Mouse (Mus musculus) spleen, postnatal 36 days (tissue): ENCODE data around the gene Sphk1.

Experiments
- DNase-seq, 2 experiments: peaks; one replicate each; pipeline ENCODE4 v3.0.0; 2022; ENCODE audit warnings: low spot score in 2 of 2, mixed read lengths in 1 of 2

The Sphk1 gene

DNA sequence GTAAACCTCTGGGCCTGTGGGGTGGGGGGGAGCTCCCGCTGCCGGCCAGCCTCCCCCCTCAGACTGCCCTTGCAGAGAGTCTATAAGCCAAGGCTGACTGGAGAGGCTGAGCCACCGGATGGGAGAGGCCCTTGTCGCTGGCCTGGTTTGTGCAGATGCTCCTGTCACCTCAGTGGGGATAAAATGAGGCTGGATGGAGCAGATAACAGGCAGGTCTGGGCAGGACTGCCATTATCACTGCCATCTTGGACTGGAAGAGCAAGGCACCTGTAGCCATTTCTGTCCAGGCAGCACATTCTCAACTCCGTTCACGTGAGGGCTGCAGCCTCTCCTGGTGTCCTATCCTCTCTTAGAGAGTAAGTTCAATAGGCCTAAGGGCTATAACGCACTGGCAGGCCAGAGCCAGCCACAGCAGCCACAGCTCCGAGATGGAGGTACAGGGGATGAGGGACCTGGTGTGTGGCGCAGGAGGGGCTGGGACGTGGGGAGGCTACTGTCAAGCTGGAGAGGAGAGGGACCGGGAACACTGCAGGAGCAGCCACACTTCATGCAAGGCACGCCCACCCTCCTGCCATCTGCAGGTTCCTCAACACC lies 7.5 kb downstream of the Sphk1 start:
- no peak for DNase-seq

DNA sequence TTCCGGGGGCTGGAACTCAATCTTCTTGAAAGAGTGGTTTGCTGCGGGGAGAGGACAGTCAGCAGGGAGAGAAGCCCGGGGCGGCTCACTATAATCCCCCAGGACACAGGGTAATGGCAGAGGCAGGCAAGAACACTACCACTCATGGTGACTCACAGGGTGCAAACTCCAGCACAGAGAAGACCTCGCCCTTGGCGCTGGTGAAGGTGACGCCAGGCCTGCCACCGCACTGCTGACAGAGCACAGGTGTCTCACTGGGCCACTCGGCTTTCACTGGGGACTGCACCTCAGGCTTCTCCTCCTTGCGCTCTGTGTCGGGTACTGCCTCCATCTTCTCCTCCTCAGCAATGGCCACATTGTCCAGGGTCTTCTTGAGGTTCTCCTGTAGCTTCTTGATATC lies 10.5 kb downstream of the Sphk1 start:
- no peak for DNase-seq

DNA sequence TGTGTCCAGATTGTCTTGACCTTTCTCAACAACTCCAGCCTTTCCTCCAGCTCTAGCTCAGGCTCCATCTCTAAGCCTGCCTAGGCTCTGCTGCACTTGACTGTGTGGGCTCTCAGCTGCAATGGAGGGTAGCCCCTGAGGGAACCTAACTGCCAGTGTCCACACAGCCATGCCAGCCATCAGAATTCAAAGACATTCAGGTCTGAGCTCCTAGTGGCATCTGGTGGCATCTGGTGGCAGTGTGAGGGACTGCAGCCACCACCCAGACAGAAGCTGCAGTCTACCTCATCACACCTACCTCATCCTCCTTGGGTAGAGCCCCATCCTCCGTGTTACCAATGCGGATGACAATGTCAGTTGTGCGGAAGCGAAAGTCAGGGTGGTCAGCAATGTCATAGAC lies 12.4 kb downstream of the Sphk1 start:
- no peak for DNase-seq

DNA sequence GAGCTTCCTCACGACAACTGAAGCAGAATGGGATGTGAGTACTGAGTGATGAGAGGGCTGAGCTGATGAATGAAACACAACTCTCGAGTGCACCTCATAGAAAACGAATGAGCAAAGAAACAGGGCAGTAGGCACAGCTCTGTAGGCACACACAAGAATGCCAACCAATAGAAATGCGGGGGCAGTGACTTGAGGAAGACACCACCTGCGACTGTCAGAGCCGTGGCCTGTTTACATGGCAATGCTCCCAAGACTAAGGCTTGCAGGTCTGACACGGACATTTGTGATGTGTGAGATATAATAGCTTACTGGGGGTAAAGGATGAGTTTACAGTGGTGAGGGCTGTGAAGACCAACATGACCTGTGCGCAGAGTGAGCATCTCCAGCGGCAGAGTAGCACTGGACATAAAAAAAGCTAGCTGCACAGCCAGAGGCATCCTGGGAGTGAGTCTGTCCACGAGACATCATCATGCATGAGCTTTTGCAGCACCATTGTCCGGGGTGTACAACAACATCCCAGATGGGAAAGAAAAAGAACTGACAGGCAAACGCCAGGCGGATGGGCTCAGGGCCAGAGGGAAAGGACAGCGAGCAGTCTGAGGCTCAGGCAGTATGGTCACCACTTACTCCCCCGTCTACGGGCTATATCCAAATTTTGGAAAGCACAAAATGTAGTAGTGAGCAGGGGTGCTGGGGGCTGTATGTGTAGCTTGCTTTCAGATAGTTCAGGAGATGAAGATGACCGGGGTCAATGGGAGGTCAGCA lies 16.8 kb downstream of the Sphk1 start:
- DNase-seq = no peak

DNA sequence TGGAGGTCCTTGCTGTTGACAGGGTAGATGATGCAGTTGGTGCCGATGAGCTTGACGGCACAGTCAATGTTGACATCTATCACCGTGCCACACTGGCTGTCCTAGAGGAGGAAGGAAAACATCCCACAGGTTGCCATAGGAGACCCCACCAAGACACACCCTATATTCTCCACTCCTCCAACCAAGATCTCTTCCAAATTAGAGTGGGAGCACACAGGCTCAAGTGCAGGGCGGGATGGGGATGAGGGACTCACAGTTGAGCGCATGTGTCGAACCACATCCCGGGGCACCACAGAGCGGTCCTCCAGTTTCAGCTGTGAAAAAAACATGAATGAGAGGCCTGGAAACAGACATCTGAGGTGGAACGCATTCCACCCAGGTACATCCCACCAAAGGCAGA lies 18.1 kb downstream of the Sphk1 start:
- DNase-seq = no peak

DNA sequence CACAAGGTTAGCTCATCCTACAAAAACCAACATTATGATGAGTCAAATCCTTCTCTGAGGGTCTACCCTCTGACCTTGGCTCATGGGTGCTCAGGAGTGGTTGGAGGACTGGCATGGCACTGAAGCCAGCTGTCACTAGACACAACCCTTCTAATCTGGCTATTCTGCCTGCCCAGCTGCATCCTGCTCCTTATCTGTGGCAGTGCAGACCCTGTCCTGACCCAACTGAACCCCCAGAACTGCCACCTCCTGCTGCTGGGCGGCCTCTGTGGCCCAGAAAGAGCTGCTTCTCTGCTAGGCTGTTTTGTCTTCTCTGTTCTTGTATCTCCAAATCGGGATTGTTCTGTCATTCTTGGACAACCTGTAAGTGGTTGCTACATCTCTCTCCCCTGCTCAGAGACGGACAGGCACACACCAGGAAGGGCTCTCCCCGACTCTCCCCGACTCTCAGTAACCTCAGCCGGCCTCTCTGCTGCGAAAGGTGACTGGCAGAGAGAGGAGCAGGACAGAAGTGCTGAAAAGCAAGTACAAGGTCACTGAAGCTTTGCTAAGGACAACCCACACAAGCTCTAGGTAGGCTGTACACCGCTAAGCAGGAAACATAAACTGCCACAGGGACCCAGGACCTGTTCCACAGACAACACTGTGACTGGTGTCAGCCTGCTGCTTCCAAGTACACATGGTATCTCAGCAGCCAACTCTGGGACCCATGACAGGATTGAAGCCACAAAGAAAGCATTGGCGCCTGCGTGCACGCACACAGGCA lies 18.7 kb downstream of the Sphk1 start:
- peak; percentile 47 to 67 for DNase-seq

DNA sequence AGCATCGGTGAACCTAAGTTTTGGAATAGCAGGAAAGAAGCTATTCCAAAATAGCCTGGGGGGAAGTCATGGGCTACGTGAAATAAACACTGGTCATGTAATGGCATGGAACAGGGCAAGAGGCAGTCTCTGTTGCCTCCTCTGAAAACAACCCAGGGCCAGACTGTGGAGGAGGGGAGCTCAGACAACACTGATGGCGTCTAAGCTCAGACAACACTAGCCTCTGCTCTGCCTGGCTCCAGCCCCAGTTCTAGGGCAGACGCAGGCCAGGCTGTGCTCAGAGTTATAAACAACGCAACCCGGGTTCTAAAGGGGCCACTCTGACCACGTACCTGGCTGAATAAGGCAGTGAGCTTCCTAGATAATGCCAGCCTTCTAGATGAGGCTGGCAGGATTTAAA lies 20.0 kb downstream of the Sphk1 start:
- no peak for DNase-seq

DNA sequence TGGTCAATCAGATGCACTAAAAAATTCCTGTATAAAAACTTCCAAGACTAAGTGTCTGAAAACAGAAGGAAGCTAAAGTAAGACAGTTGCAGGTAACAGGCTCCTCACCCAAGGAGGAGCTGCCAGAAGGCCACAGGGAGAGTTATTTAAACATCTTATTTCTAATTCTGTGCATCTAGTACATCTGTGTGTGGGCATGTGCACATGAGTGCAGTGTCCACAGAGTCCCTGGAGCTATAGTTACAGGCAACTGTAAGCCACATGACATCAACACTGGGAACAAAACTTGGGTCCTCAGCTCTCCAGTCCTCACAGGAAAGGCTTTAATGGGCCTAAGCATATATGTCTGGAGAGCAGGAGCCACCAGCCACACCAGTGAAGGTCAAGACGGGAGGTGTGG lies 21.5 kb downstream of the Sphk1 start:
- no peak for DNase-seq

DNA sequence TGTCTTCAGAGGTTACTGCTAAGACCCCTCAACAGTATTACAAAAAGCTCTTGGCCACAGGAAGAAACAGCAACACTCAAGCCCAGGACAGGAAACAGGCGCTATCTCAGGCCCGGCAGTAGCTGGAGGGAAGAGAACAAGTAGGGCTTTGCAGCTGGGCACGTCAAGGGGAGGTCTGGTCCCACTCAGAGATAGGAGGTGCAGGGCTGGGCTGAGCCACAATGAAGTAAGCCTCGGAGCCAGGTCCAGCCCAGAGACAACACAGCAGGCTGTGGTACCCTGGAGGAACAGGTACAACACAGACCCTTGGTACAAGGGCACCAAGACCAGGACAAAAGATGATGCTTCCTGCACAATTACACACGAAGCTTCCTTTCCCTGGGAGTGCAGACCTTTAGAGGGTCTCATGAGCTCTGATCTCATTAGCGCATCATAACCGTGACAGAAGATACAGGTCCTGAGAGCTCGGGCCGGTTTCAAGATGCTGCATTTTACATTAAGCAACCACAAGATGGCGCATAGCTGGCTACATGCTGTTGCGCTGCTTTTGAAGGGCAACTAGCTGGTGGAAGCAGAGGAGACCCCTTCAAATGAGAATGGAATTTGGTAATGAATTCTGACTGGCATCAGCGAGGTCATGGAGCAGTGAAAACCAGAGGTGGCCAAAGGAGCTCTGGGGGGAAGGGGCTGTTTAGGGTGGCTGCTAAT lies 23.6 kb downstream of the Sphk1 start:
- DNase-seq = peak in 1 of 2 experiments; percentile 40

DNA sequence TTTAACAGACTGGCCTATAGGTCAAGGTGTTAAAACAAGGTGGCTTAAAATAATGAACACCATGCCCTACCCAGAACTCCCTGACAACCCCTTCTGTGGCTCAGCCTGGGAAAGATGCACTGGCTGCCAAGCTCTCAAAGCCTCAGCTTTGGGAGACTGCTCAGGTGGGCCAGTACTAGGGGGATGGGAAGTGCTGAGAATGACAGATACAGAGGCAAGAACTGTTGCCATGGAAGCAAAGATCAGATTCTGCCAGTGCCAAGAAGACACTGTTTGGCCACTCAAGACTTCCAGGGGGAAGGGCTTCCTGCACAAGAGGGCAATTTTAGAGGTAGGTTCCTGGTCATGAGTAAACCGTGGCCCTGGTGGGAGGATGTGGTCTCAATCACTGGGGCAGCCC lies 24.8 kb downstream of the Sphk1 start:
- DNase-seq = no peak

DNA sequence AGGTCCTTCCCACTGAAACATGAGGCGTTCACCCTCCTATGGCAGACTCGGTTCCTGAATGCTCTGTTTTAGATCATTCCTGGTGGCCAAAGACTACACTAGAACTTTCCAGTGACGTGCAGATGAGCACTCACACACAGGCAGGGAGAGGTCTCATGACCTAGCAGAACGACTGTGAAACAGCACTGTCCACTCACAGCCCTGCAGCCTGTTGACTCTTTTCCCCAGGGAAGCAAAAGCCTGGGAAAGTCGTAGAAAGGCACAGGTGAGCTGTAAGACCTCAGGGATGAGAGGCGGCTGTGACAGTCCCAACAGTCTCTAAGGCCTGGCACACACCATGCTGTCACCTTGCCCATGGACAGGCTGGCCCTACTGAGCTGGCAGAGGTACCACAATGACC lies 25.6 kb downstream of the Sphk1 start:
- DNase-seq = no peak

DNA sequence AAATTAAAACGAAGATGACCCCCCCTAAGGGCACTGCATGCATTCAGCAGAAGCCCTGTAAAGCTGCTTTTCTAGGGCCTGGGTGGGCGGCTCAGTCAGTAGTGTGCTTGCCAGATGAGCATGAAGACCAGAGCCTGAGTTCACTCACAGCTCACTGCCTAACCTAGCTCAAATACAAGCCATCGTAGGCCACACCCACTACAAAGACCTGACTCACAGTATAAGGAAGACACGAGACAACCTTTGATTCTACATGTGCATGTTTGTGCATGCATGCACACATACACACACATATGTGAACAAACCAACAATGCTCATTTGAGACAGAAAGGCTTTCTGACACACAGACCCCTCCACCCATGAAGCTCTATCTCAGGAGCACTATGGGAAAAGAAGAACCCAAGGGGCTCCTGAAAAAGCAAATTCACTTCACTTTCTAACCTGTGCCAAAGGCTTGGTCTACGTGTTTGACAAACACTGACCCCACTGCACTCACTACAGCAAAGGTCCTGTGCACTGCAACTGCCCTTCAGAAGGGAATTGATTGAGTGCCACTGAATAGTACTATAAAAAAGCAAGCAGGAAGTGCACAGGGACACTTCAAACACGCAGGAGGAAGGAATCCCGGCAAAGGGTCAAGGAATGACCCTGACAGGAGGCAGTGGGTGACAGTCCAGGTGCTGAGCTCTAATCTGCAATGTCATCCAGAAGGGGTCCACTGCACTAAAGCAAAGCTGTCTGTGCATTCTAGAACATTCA lies 34.7 kb downstream of the Sphk1 start:
- DNase-seq = no peak

DNA sequence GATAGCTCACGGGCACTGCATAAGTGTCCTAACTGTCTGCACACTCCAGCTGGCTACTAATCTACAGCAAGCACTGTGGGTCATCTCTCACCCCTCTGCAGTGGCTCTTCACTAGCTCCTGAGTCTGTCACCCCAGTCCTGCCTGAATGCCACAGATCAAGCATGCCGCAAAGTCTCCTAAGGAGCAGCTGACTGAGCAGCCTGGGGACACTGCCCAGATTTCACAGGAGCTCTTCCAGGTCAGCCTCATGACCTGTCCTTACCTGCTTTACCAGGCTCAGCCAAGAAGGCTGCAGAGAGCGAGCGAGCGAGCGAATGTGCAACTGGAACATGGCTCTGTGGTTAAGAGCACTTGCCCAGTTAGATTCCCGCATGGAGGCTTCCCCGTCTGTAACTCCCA lies 36.8 kb downstream of the Sphk1 start:
- DNase-seq = no peak

DNA sequence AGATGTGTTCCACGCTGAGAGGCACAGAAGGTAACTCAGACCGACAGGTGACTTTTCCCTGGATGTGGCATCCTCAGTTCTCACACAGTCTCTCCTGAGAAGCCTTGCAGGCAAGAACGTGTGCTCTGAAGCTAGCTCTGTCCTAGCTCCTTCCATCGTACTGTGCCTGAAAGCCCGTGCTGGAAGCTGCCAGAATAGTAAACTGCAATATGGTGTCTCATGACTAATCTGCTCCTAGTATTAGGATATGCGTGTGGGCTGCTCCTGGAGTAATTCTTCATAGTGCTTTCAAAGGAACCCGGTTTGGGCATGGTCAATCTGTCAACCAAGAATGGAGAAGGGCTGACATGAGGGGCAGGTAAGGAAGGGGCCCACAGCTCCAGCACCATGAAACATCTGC lies 40.1 kb downstream of the Sphk1 start:
- no peak for DNase-seq

DNA sequence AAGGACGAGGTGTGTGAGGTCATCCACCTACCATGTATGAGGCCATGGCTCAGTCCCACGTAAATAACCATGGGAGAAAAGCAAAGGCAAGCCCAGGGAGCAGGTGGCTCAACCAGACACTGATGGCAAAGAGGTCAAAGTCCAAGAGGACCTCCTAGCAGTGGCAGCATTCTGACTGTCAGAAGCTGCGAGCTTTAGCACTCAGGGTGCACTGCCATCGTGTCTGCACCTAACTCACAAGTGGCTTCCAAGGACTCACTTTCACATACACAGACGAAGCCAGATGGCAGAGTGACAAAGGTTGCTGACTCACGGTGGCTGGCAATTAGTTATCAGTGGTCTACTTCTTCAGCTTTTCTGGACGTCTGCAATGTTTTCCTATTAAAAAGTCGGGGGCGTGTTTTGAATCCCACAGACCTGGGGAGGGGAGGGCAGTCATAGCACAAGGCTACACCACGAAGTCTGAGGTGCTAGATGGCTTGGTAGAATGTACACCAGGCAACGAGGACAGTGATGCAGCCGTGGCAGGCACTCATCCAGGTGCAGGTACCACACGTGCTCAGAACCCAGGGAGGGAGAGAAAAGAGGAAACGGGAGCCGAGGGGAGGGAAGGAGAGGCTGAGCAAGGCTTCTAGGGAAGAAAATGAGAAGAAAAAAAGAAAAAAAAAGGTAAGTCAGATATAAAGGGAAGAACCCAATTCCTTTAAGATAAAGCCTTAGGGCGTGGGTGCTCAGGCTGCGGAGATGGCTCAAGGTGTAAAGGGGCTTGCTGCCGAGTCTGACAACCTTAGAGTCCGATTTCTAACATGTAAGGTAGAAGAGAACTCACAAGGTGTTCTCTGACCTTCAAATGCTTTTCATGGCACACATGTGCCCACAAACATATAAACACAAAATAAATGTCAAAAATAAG lies 41.3 kb downstream of the Sphk1 start:
- peak; percentile 61 to 78 for DNase-seq

DNA sequence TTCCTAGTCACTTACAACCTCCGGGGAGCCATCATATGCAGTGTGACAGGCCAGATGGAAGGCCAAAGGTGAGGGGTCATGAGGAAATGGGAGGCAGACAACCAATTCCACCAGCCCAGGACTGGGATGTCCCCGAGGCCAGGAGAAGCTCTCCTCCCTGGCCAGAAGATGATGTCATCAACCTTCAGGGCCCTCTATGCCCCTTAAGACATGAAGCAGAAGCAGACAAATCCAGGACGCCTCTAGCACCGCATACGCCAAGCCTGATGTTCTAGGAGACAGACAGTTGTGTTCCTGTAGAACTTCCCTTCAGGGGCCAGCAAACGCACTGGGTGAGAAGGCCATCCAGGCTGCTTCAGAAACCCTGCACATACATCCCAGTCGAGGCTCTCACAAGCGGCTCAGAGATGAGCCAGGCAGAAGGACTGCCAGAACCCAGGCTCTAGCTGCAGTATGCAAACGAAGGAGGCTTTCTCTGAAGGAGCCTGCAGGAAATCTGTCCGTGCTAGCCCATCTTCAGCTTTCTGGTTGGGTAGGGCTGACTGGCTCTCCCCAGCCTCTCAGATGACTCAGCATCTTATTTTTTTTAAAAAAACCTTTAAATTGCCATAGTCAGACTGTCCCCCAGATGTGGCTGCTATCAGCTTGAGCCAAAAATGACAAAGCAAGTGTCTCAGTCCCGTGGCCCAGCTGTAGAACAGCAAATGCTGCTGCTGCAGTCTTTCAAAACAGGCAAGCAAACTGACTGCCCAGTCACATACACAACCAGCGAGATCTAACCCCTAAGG lies 42.2 kb downstream of the Sphk1 start:
- peak; percentile 45 to 70 for DNase-seq

DNA sequence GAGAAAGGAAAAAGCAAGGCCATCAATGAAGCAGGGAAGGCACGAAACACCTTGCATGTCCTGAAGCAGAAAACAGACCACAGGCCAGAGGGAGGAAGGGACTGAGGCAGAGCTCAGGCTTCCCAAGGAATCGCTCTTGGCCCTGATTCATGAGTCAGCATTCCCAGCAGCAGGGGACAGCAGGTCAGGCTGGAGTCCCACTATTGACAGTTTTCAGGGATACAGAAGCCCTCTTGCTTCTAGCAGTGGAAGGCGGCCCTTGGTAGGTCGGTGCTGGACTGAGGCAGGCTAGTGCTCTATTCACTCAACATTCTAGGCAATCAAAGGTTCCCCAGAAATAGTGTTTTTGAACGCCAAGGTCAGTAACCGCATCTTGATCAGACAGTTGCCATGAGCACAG lies 43.8 kb downstream of the Sphk1 start:
- DNase-seq = no peak

DNA sequence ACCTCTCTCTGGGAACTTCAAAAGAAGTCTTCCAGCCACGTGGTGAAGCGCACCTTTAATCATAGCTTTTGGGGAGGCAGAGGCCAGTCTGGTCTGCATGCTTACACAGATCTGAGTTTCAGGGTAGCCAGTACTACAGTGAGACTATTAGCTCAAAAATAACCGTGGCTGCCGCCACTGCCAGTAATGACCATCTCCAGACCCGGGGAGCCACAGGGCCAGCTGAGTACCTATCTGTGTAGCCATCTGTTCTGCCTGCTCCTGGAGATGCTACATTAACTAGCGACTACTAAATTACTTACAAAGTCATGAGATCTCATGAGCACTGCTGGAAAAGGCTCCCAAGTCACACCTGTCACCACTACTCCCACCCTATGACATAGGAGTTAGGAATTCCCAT lies 44.3 kb downstream of the Sphk1 start:
- no peak for DNase-seq

DNA sequence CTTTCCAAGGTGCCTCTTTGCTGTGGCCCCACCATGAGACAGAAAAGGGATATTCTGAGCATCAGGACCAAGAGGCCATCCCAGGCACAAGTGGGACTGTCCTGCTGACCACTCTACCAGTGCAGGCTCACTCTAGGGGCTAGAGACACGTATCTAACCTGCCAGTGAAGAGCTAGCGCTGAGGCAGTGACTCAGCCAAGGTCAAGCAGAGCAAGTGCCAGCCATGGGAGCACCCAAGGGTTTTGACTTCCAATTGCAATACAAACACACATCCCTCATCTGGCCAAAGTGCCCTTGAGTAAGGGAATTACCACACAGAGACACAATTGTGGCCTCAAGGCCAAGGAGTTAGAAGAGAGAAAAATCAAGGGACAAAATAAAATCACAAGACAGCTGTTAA lies 44.7 kb downstream of the Sphk1 start:
- no peak for DNase-seq

DNA sequence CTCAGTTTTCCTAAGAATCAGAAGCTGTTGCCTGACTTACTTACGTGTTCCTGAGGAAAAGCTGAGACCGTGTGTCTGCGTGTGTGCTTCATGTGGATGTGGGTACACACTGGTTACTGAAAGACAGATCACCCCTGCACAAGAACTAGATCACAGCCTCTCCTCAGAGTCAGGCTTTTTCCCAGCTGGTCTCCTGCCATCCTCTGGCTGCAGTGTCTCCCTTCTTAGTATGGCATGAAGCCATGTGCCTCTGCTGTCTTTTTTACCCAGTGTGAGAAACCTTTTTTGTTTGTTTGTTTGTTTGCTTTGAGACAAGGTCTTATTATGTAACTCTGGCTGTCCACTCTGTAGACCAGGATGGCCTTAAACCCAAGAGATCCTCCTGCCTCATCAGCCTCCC lies 48.6 kb downstream of the Sphk1 start:
- no peak for DNase-seq
